In the genomic region with DNA sequence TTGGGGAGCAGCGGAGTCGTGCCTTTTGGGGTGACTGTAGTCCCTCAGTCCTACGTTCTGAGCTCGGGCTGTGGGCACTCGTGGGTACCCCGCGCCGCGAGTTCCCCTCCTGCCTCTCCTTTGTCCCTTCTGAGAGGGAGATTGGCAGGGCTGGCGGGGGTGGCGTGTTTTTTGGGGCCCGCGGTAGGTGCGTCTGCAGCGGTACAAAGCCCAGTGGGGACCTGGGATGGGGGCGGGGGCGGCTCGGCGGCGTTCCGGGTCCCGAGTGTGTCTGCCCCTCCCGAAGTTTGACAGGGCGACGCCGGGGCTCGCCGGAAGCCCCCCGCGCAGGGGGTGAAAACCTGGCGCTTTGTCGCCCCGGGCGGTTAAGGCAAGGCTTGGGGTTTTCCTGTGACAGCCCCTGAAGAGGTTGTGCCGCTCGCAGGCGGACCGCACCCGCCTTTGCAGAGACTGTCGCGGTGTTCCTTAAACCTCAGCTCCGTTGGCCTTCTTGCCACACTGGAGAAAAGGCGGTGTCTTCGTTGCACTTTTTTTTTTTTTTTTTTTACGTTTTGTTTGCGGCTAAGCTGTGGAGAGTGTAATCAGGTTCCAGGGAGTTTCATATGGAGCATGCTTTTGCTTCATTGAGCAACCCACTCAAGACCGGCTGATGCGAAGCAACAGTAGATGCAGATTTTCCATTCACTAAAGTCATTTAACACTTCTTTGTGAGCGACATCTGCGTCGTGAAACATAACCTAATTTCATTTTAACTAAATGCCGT, we compare ENCODE assay signal across 8 mouse cellular contexts. TPM values are rescaled to one million over a fixed set of nuclear protein-coding genes. Genes with fewer than 3 reads are reported as not detected.
DNase-seq lines count a peak whose midpoint lies in the region; ATAC-seq lines count a peak whose summit lies in the region.

No protein-coding gene starts in this region.

- no peaks in the 10 kb centered on the region for H3K36me3 ChIP-seq in neural tube, embryonic 12.5 days

- H3K27me3 ChIP-seq in neural tube, embryonic 12.5 days (replicated peaks): no peaks in the 10 kb centered on the region

- DNase-seq in 3T3-L1 (ENCODE audit: low read depth, low spot score) (peak; percentile 53), ZHBTc4 (ENCODE audit: low read depth, low spot score) (peak; percentile 60)
- DNase-seq in embryo, embryonic 9.5 days (ENCODE audit: extremely low spot score): peak; percentile 59
- peak; percentile 49 to 54 for DNase-seq in heart, adult 9 months (ENCODE audit: low spot score in 2 of 2)
- peak; percentile 35 to 45 for DNase-seq in kidney, adult 8-10 months
- DNase-seq in lung, adult 18-20 months: peak; percentile 50 to 62
- DNase-seq in testis, postnatal 14 days (ENCODE audit: low spot score): peak; percentile 57

- H3K9me3 ChIP-seq in neural tube, embryonic 12.5 days: no peaks in the 10 kb centered on the region

- H3K4me1 ChIP-seq in neural tube, embryonic 12.5 days: 0 out of 2 replicates have a peak, but pooled peaks cover 3% of the 10 kb centered on the region

- ATAC-seq in neural tube, embryonic 12.5 days (ENCODE audit: low FRiP score, low read depth): peak; percentile 35

- WGBS in neural tube, embryonic 12.5 days: under 1% methylated on average over 52 of the region's 52 CpGs

- H3K27ac ChIP-seq in neural tube, embryonic 12.5 days: peak overlapping the region; percentile 84

- H3K9ac ChIP-seq in neural tube, embryonic 12.5 days: peak overlapping the region; percentile 86

- H3K4me3 ChIP-seq in neural tube, embryonic 12.5 days: peak overlapping the region; percentile 91

- H3K4me2 ChIP-seq in neural tube, embryonic 12.5 days (replicated peaks): peak overlapping the region; percentile 73

RNA-seq across cellular contexts. Expression of a gene that starts 0.8 kb away (rescaled TPM):
- polyA plus RNA-seq in neural tube, embryonic 12.5 days (2016; fragmentation: Nextera tagmentation; extraction: Ambion mirVana): 18.3 and 20.7 TPM in 2 replicates

Comparison
In these comparisons a context has a peak if more than half of its experiments do, and no peak if none do; other contexts are left out.
1. Peak in every context shown above with its lines: DNase-seq, ATAC-seq, H3K4me3 ChIP-seq and H3K27ac ChIP-seq.